Mouse (Mus musculus): ENCODE measurements around the gene H3f3b.
"Not testable (repeated sequence)": the region's sequence is repeated elsewhere in the genome, so short reads cannot be mapped to it uniquely, and the experiment has no call there.

The H3f3b gene

GRCm38 (mm10) chr11:116020519-116020922, 7.2 kb downstream of the H3f3b start:
- no peak for DNase-seq (ENCODE audit: low spot score)

- no peak for DNase-seq (ENCODE audit: low spot score)
Measured at GRCm38 (mm10) chr11:116019976-116020411, 7.8 kb downstream of the H3f3b start.

GRCm38 (mm10) chr11:116019360-116019791, 8.4 kb downstream of the H3f3b start:
- no peak for DNase-seq (ENCODE audit: low spot score)

- DNase-seq (ENCODE audit: low spot score) = not testable (repeated sequence)
Measured at GRCm38 (mm10) chr11:116018867-116019266, 8.9 kb downstream of the H3f3b start.

GRCm38 (mm10) chr11:116018106-116018505, 9.7 kb downstream of the H3f3b start:
- DNase-seq (ENCODE audit: low spot score) = no peak

- no peak for DNase-seq (ENCODE audit: low spot score)
Measured at GRCm38 (mm10) chr11:116014821-116015220, 12.9 kb downstream of the H3f3b start.

- peak; percentile 95 for DNase-seq (ENCODE audit: low spot score)
Measured at GRCm38 (mm10) chr11:116012262-116012947, 15.4 kb downstream of the H3f3b start, which contains the start of gene Galk1. Gene Galk1, minus strand, starts transcription at chr11:116012719.

GRCm38 (mm10) chr11:116011529-116012261, 16.1 kb downstream of the H3f3b start:
- DNase-seq (ENCODE audit: low spot score) = peak; percentile 87

- no peak for DNase-seq (ENCODE audit: low spot score)
Measured at GRCm38 (mm10) chr11:116010948-116011347, 16.8 kb downstream of the H3f3b start.

- DNase-seq (ENCODE audit: low spot score) = no peak
Measured at GRCm38 (mm10) chr11:116010146-116010545, 17.6 kb downstream of the H3f3b start.

GRCm38 (mm10) chr11:116009661-116010060, 18.1 kb downstream of the H3f3b start:
- DNase-seq (ENCODE audit: low spot score) = no peak

GRCm38 (mm10) chr11:116008832-116009375, 18.9 kb downstream of the H3f3b start:
- DNase-seq (ENCODE audit: low spot score) = no peak

- no peak for DNase-seq (ENCODE audit: low spot score)
Measured at GRCm38 (mm10) chr11:116008411-116008810, 19.4 kb downstream of the H3f3b start.

- DNase-seq (ENCODE audit: low spot score) = no peak
Measured at GRCm38 (mm10) chr11:116007095-116007850, 20.5 kb downstream of the H3f3b start.

- DNase-seq (ENCODE audit: low spot score) = peak; percentile 79
Measured at GRCm38 (mm10) chr11:116005701-116006419, 21.9 kb downstream of the H3f3b start.

GRCm38 (mm10) chr11:116004840-116005700, 22.7 kb downstream of the H3f3b start:
- peak; percentile 94 for DNase-seq (ENCODE audit: low spot score)

GRCm38 (mm10) chr11:116004186-116004823, 23.5 kb downstream of the H3f3b start:
- no peak for DNase-seq (ENCODE audit: low spot score)

GRCm38 (mm10) chr11:116002894-116003293, 24.9 kb downstream of the H3f3b start:
- no peak for DNase-seq (ENCODE audit: low spot score)

GRCm38 (mm10) chr11:116001725-116002124, 26.0 kb downstream of the H3f3b start:
- DNase-seq (ENCODE audit: low spot score) = no peak

GRCm38 (mm10) chr11:116000607-116001006, 27.2 kb downstream of the H3f3b start:
- DNase-seq (ENCODE audit: low spot score) = no peak
